Mouse (Mus musculus) liver, postnatal 0 days (tissue): Measurements from ENCODE around the gene Zfp534. TPM values are rescaled to one million over a fixed set of nuclear protein-coding genes. Genes with fewer than 3 reads are reported as not detected.
"Not testable (repeated sequence)": the region's sequence is repeated elsewhere in the genome, so short reads cannot be mapped to it uniquely, and the experiment has no call there.

Experiments
- ATAC-seq: fragments of 200-750 bp; cut with Nextera tagmentation; 2 replicates; pipeline ENCODE4 v1.8.0; 2017; ENCODE audit warnings: mild to moderate bottlenecking, moderate library complexity
- DNase-seq: peaks from one replicate; pipeline ENCODE4 v3.0.0-alpha.2; 2016
- H3K27ac ChIP-seq: fragments of 300-500 bp; sonication (generic); 2 replicates; pipeline ENCODE4 v1.5.1; 2014; ENCODE audit warnings: antibody characterized with exemption, moderate library complexity, mild to moderate bottlenecking, low read depth
- H3K27me3 ChIP-seq: fragments of 300-500 bp; sonication (generic); 2 replicates; pipeline ENCODE4 v1.6.1; 2014; ENCODE audit warnings: low read length, control low read depth, mixed read lengths; ENCODE audit not compliant: insufficient read depth
- H3K36me3 ChIP-seq: fragments of 300-500 bp; sonication (generic); replicated peaks from 2 replicates; pipeline ENCODE4 v1.6.1; 2014; ENCODE audit warnings: mild to moderate bottlenecking, control low read depth, low read length, moderate library complexity, mixed read lengths; ENCODE audit not compliant: insufficient read depth
- H3K4me1 ChIP-seq: fragments of 300-500 bp; sonication (generic); 2 replicates; pipeline ENCODE4 v1.6.1; 2014; ENCODE audit warnings: antibody characterized with exemption, mild to moderate bottlenecking, control low read depth; ENCODE audit not compliant: insufficient read depth
- H3K4me2 ChIP-seq: fragments of 300-500 bp; sonication (generic); 2 replicates; pipeline ENCODE4 v1.6.1; 2014; ENCODE audit warnings: low read depth, mild to moderate bottlenecking, low read length, moderate library complexity, mixed read lengths
- H3K4me3 ChIP-seq: fragments of 300-500 bp; sonication (generic); 2 replicates; pipeline ENCODE4 v1.5.1; 2014; ENCODE audit warnings: low read depth, low read length
- H3K9ac ChIP-seq: fragments of 300-500 bp; sonication (generic); replicated peaks from 2 replicates; pipeline ENCODE4 v1.6.1; 2014; ENCODE audit warnings: mild to moderate bottlenecking, moderate library complexity
- H3K9me3 ChIP-seq: fragments of 300-500 bp; sonication (generic); 2 replicates; pipeline ENCODE4 v1.6.1; 2016; ENCODE audit warnings: mild to moderate bottlenecking, control low read depth, low read length, mixed read lengths
- WGBS: fragments of 180-500 bp; shearing (Covaris S2); extraction: QIAGEN DNeasy Blood & Tissue Kit; methylation state at CpG from one replicate; pipeline ENCODE4 v1.1.7; 2014; ENCODE audit not compliant: insufficient replicate concordance; 5-methylcytosine and 5-hydroxymethylcytosine counted together
- polyA plus RNA-seq: library from polyadenylated mRNA; unstranded; fragments of >200 nt; fragmentation: Nextera tagmentation; extraction: Ambion mirVana; gene quantifications from 2 replicates; pipeline ENCODE4 v1.2.1, GENCODE M21; 2015

Gene Zfp534
- polyA plus RNA-seq: not detected in 2 replicates

GRCm38 (mm10) chr4:147702453-147702852, at the start of gene Zfp534:
Zfp534 (minus strand) TSS chr4:147702553.
- H3K27ac ChIP-seq, ATAC-seq, H3K4me1 ChIP-seq, H3K9ac ChIP-seq, H3K4me2 ChIP-seq, H3K9me3 ChIP-seq, H3K27me3 ChIP-seq, H3K36me3 ChIP-seq, DNase-seq, H3K4me3 ChIP-seq: not testable (repeated sequence)
- WGBS: 56% methylated on average over 1 of the region's 3 CpGs

GRCm38 (mm10) chr4:147746255-147746654, 43.9 kb upstream of the Zfp534 start:
- H3K9me3 ChIP-seq, H3K4me3 ChIP-seq, H3K4me2 ChIP-seq, DNase-seq, H3K27ac ChIP-seq, H3K4me1 ChIP-seq, ATAC-seq, H3K27me3 ChIP-seq, H3K36me3 ChIP-seq, H3K9ac ChIP-seq: not testable (repeated sequence)
- WGBS: 87% methylated on average over 14 of the region's 15 CpGs

GRCm38 (mm10) chr4:147738636-147739369, 36.5 kb upstream of the Zfp534 start:
- WGBS: 29% methylated on average over 49 of the region's 63 CpGs
- H3K4me1 ChIP-seq, H3K27ac ChIP-seq, H3K27me3 ChIP-seq, H3K36me3 ChIP-seq, H3K9ac ChIP-seq, H3K9me3 ChIP-seq: not testable (repeated sequence)
- ATAC-seq: peak; percentile 36; the same call in 1 of the 2 replicates
- peak; percentile 26 for DNase-seq
- Histone ChIP-seq H3K4me2 (peak overlapping the region; percentile 55; the same call in 1 of the 2 replicates), H3K4me3 (peak overlapping the region; percentile 45)

GRCm38 (mm10) chr4:147655245-147655644, 47.1 kb downstream of the Zfp534 start:
- not testable (repeated sequence) for H3K27ac ChIP-seq, H3K36me3 ChIP-seq, DNase-seq, H3K4me1 ChIP-seq, H3K4me2 ChIP-seq, H3K27me3 ChIP-seq, ATAC-seq, H3K9ac ChIP-seq, H3K9me3 ChIP-seq, H3K4me3 ChIP-seq
- 74% methylated on average over 4 of the region's 5 CpGs for WGBS

GRCm38 (mm10) chr4:147647407-147647806, 54.9 kb downstream of the Zfp534 start:
- H3K4me1 ChIP-seq, H3K27me3 ChIP-seq, H3K9ac ChIP-seq, DNase-seq, H3K4me2 ChIP-seq, H3K27ac ChIP-seq, H3K9me3 ChIP-seq, H3K4me3 ChIP-seq, H3K36me3 ChIP-seq, ATAC-seq: not testable (repeated sequence)
- WGBS: no CpG with 5 or more reads among the region's 3 CpGs

GRCm38 (mm10) chr4:147642413-147642812, 59.9 kb downstream of the Zfp534 start, which contains the start of gene Zfp979:
Zfp979 (minus strand) TSS chr4:147642513.
- H3K36me3 ChIP-seq, H3K4me2 ChIP-seq, H3K9me3 ChIP-seq, H3K4me1 ChIP-seq, H3K27me3 ChIP-seq, DNase-seq, H3K4me3 ChIP-seq, ATAC-seq, H3K9ac ChIP-seq, H3K27ac ChIP-seq: not testable (repeated sequence)
- WGBS: no CpG with 5 or more reads among the region's 6 CpGs

GRCm38 (mm10) chr4:147641932-147642331, 60.4 kb downstream of the Zfp534 start:
- not testable (repeated sequence) for H3K27me3 ChIP-seq, H3K4me1 ChIP-seq, ATAC-seq, H3K4me3 ChIP-seq, H3K9me3 ChIP-seq, H3K36me3 ChIP-seq, H3K9ac ChIP-seq, H3K27ac ChIP-seq, DNase-seq, H3K4me2 ChIP-seq
- 36% methylated on average over 2 of the region's 3 CpGs for WGBS

GRCm38 (mm10) chr4:147633818-147634262, 68.5 kb downstream of the Zfp534 start:
- not testable (repeated sequence) for DNase-seq, H3K4me3 ChIP-seq, H3K9ac ChIP-seq, H3K4me2 ChIP-seq, H3K27me3 ChIP-seq, H3K36me3 ChIP-seq, H3K4me1 ChIP-seq, H3K9me3 ChIP-seq, H3K27ac ChIP-seq
- peak; percentile 25; the same call in 1 of the 2 replicates for ATAC-seq
- no CpG with 5 or more reads among the region's 2 CpGs for WGBS
